Mouse (Mus musculus) neutrophil, adult 5-6 weeks (primary cell): Measurements from ENCODE around the gene 0610012G03Rik. TPM values are rescaled to one million over a fixed set of nuclear protein-coding genes. Genes with fewer than 3 reads are reported as not detected.
A peak's percentile ranks its signal among the peaks of the same experiment; 100 is the strongest.

Experiments
- ATAC-seq: fragments of 151-379, 151-347 bp; 2 replicates; pipeline ENCODE4 v1.8.0; 2017; ENCODE audit warnings: mild to moderate bottlenecking, moderate TSS enrichment; ENCODE audit not compliant: insufficient number of reproducible peaks, poor library complexity, low FRiP score, severe bottlenecking; ENCODE audit errors: extremely low read depth
- total RNA-seq: library from RNA; stranded (forward); fragments of 200-1000 nt; gene quantifications from 2 replicates; pipeline ENCODE4 v1.2.3, GENCODE M21; 2017

0610012G03Rik gene
- total RNA-seq, 1 experiment from 2014 or later = 9.0 TPM

DNA sequence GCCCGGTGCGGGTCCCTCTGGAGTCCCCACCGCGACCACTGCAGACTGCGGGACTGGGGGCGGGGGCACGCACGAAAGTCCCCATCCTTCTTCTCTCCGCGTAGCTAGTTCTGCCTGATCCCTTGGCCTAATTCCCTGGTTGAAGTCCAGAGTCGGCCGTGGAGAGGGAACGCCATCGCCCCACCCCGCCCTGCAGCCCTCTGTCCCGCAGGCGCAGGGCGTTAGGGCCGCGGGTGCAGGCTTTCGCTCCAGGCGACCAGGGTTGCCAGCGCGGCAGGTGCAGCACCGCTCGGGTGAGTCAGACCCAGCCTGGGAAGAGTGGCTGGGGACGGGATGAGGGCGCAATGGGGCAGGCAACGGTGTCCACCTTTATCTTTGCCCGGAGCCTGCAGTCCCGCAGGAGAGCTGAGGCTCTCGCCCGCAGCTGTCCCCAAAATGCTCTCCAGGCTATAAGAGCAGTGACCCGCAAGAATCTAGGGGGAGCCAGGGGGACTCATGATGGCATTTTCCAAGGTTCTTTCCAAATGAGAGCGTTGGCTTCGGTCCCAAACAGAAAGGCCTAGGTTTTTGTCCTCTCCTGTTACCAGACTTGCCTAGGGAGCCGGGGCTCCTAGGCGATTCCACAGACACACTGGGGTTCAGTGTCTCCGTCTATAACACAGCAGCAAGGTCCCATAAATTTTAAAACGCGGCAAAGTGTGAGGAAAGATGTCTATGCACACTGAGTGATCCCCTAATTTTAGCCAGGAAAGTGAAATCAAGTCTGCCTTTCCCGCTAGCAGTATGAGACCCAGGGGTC is 14.3 kb downstream of the 0610012G03Rik start, which contains the start of gene Pigz:
Gene Pigz, plus strand, starts transcription at position 101 of the 799 bp plus-strand sequence.
- ATAC-seq = no peak

DNA sequence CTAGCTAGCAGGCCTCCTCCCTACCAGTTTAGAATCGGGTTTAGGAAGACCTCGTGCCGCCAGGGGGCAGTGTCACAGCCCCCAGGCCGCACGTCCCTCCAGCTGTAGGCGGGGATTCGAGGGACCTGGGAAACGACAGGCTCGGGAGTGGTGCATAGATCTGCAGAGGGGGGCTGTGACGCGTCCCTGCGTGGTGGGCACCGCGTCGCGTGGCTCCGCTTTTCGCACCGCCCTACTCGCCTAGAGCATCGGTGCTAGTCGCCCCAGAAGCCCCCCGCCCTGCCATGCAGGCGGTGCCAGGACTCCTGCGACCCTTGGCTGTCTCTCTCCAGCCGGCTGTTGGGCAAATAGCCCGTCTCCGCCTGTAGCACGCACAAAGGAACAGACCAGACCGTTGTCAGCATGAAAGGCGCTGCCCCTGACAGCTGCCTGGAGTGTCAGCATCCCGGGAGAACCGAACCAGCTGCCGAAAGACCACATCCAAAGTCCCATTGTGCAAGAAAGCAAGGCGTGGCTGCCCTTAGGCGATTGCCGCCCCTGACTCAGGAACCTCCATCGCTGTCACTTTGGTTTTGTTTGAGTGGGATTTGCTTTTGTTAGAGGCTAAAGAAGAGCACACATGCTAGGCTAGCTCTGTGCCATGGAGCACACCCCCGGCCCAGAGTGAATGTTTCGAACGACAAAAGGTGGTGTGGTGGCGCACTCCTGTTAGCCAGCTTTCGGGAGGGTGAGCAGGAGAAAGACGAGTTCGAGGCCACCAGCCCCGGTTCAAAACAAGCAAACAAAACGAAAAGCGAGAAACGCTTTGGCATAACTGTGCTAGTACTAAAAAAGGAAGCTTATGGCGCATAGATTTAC is 15.2 kb downstream of the 0610012G03Rik start:
- peak; percentile 59 for ATAC-seq

DNA sequence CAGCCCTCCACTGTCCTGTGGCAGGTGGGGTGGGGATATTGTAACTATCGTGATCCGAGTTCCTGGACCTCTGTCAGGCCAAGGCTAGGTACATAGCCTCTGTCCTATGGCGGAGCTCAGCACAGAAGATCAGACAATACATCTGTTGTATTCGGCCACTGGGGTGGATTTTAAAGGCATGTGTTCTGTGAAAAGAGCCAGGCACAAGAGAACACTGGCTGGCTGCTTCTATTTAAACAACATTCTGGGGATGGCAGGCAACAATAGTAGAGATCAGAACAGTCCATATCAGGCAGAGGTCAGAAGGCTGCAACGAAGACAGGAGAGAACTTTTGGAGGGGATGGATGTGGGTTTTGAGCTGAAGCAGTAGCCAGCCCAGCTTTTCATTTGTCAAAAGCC is 16.0 kb downstream of the 0610012G03Rik start:
- ATAC-seq = no peak

DNA sequence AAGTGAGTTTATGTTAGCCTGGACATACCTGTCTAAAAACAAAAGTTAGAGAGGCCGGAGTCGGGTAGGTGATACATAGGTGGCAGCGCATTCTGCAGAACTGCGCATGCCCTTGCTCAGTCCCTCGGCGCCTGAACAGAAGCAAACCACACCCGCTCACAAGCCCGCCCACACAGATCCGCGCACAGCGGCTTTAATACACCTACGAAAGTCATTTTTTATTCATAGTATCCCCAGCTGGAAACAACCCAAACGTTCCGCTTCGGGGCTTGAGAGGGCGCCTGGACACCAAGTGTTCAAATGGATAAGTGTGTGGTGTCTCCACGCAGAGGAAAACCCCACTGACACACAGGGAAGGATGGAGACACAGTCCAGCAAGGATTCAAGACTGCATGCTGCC is 17.0 kb downstream of the 0610012G03Rik start:
- ATAC-seq = no peak

DNA sequence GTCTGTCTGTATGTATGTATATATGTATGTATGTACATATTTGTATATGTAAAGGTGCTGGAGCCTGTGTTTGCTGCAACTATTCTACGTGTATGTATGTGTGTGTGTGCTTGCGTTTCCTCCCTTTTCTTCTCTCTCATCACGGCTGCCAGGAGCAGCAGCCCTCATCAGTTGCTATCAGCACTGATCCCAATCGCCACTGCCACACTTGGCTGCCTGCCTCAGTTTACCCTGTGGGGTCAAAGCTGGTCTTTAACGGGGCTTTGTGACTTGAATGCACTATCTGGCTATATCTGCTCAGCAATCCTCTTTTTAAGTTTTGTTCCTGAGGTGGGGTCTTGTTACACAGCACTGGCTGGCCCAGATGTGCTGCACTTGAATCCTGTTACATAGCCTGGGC is 20.9 kb downstream of the 0610012G03Rik start:
- ATAC-seq = no peak

DNA sequence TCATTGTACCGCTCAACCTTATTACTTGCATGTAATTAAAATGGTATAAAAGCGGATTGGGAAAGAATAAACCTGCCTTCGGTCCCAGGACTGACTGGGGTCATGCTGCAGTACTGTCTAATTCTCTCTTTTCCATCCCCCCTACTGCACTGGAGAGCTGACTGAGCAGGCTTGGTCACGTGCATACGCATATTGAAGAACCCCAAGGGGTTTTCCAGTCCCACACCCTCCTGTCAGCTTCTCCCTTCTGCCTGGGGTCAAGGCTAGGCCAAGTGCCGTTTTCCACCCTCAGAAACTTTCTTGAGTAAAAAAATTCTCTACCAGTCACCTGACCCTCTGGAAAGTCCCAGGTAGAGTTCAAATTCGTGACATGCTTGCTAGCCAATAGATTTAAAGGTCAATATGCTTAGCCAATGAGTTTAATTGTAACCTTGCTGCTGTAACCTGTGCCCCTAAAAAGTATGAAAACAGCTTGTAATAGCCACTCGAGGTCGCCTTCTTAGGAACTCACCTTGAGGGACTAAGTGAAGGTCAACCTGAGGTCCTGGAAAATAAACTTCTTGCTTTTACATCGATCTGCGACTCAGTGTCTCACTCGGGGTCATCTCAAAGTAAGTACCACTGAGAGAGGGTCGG is 21.6 kb downstream of the 0610012G03Rik start:
- no peak for ATAC-seq

DNA sequence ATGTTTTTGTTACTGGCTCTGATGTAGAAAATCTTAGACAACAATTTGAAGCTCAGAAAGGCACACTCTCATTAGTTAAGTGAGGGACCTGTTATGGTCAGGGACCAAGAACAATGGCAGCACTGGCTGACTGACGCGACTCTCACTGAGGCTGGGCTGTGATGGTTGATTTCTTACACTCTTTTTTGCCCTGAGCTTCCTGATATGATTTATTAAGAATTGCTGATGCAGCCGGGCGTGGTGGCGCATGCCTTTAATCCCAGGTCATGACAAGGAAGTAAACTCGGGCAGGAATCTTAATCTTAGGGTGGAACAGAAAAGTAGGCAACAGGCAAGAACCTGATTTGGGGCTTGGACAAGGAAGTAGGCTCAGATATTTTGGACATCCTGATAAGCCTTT is 22.2 kb downstream of the 0610012G03Rik start:
- no peak for ATAC-seq

DNA sequence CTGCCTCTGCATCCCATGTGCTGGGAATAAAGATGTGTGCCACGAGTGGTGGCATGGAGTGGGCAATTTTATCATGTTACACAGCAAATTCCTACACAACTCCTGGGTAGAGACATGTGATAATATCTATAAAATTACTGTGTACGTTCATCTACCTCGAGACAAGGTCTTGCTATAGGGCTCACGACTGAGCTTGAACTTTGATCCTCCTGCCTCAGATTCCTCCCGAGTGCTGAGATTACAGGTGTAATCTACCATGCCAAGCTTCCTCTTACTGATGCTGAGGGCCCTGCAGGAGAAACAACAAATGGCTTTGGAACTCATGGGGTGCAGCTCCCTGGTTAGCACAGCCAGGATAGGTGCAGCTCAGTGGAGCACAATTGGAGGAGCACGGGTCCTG is 23.9 kb downstream of the 0610012G03Rik start:
- ATAC-seq = no peak

DNA sequence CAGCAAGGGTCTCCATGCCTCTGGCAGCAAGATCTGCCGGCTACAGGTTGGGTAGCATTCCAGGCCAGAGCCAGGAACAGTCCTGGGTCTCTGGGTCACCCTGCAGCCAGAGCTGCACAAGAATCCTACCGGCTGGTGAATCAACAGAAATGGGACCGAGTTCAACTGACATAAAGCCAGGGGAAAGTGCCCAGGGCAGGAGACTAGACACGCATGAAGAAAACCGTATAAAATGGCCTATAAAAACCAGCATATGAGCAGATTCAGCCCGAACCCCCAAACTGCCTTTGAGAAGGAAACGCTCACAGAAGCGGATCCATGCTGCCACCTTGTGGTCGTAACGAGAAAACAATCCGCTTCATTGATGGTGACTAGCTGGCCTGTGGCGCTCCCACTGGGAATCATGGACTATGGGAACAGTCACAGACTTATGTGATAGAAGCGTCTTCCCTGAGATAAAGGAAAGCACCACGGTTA is 30.0 kb downstream of the 0610012G03Rik start:
- 0 out of 2 replicates have a peak, but pooled peaks have one; percentile 48 for ATAC-seq

DNA sequence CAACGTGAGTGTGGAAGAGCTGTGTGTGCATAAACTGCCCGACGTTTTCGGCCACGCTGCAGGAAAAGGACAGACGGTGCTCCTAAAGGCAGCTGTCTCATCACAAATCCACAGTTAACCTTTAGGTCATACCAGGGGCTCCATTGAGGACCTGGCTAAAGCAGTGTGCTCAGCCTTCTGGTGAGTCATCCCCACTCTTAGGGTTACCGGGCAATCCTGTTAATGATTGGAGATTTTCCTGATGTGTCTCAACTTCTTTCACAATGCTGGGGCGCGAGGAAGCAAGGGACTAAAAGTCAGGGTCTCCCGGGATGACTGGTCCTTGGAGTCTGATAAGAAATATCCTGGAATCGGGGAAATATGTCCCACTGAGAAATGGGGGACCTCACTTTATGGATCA is 30.5 kb downstream of the 0610012G03Rik start:
- no peak for ATAC-seq

DNA sequence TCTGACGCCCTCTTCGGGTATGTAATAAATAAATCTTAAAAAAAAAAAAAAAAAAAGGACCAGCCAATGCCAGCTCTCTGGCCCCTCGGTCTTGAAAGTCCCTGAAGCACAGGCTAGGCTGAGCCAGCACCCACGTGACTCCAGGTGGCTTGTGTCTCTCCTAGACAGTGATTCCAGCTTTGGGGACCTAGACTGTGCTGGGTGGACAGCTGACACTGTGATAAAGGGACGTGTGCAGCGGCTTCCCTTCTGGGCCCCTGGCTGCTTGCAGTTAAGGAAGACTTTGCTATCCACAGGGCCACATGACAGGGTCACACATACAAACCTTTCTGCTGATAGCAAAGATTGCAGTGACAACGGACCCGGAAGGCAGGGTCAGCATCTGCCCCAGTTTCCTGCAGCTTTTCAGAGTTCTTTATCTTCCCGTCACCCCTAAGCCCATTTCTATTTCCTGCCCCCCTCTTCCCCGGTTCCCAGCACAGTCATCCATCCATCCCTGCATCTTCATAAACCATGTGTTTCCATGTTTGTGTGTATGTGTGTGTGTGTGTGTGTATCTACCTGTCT is 37.9 kb downstream of the 0610012G03Rik start:
- no peak for ATAC-seq

DNA sequence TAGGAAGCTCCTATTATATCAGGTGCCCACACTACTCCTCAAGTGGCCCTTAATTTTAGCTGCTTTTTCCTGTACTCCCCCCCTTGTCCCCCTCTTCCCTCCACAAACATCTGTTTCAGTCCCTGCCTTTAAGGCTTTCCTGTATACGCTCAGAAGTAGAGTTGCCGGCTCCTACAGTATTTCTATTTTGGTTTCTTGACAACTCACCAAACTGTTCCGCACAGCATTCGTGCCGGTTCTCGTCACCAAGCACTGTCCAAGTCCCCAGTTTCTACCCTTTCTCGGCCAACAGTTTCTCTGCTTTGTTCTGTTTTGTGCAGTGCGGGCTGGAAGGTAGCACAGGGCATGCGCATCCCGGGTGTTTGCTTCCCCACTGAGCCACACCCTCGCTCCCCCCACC is 39.3 kb downstream of the 0610012G03Rik start:
- ATAC-seq = no peak

DNA sequence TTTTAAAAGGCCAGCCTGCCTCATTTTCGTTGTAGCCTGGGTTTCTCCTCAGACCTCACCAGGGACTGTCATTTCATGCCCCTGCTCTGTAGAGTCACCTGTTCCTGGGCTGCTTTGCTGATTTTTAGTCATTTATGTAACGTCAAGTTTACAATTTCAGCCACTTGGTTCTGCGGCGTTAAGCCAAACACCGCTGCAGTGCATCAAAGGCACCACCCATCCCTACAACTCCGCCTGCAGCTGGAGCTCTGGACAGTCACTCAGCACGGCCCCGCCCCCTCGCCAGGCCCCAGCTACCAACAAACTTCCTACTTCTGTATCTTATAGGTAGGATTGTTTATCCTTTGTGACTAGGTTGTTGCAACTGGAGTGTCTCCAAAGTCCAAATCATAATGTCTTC is 41.4 kb downstream of the 0610012G03Rik start:
- ATAC-seq = no peak

DNA sequence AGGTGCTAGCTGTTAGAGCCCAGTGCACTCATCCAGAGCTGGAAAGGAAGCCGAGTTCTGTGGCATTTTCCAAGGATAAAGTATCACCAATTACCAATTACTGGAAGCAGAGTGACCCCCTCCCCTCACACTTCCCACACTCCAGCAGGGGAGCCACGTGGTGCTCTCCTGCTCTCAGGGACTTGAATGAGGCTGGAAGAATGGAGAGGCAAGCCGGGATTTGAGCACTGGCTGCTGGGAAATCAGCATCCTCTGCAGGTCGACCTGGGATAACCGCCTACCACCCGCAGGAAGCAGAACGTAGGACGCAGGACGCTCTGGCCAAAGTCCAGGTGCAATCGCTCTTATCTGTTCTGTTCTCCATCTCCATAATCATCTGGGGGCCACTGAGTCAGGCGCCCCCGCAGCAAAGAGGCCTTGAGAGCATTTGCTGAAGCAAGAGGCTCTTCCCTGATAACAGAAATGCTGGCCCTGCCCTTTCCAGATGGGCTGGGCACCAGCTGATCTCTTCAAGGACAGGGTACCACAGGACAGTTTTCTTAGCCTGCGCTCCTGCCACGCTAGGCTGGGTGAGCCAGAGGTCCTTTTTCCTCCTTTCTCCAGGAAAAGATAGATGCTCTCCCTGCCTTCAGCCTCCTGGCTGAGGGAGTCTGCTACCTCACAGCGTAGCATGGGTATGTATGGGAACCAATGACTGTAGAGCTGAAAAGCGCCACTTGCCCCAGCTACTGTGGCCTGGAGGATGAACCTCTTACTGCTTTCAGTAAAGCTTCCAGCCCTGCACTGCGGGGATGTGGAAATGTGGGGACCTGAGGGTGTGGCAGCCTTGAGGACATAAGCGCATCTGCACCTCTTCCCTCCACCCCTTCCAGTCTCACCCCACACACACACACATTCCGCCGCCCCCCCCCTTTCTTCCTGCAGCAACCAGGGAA is 42.1 kb downstream of the 0610012G03Rik start:
- ATAC-seq = no peak

DNA sequence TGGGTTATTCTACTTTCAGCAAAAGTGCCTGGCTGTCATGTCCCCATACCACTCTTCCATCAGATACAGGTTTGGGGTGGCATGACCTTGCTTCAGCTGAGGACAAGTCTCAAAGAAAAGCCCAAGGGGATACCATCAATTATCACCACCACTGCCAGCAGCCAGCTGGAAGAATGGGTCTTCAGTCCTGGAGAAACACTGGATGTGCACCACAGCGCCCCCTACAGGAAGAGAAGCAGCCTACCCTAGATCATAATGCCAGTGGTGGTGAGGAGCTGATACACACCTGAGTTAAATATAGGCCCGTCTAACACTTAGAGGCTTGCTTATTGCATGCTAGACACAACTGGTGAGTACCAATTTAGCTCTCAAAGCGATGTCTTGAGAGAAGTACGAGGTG is 43.0 kb downstream of the 0610012G03Rik start:
- ATAC-seq = no peak

DNA sequence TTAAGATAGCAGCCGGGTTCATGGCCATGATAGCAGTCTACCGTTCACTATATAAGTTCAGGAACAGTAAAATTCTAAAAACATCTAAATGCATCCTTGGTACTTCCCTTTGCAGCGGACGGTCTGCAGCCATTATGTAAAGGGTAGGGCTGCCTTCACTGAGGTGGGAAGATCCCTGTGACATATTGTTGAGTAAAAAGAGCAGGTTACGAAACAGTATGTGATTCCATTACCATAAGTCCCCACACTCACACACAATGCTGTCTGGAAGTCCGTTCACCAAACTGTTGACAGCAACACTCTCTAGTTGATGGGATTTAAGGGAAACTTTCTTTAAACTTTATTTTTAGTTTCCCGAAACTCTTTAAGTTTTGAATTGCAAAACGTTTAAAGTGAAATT is 45.1 kb downstream of the 0610012G03Rik start:
- ATAC-seq = no peak

DNA sequence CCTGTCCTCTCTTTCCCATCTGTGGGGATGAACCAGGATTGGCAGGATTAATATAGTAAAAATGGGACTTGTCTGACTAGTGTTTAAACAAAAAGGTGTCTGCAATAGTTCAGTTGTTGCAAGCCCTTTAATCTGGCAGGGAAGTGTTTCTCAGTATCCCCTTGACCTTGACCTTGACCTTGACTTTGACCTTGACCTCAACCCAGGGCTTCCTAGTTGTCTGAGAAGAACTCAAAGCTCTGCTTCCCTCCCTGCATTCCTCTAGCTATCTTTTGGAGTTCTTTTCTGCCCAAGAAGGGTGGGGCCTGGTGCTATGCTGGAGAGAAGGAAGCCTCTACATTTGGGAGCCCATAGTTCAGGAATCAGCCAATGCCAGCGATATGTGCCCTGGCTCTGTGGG is 46.4 kb downstream of the 0610012G03Rik start:
- no peak for ATAC-seq
